Mouse (Mus musculus): Measurements from ENCODE around the gene Lrrc4.

DNA sequence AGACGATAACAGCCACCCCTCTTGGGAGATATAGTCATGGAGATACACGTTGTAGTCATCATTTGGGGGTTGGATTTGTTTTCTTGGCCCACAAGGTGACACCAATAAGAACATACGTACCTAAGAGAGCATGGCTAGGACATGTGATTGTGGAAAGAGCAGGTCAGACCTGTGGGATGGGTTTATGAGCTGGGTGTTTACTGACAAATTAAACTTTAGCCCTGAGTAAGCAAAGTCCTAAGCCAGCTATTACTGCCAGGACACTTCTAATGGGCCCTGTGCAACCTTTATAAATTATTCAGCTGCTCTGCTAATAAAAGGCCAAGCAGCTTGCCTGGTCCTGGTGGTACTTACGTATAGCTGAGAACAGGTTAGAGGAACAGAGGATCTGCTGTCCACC lies 73.3 kb downstream of the Lrrc4 start:
- TF ChIP-seq CTCF (IDR thresholded peaks at IDR 0.05) (no peak), EP300 (IDR thresholded peaks at IDR 0.05) (no peak)
